Mouse (Mus musculus) macrophage (primary cell): ENCODE measurements around the gene Thsd7b. TPM values are rescaled to one million over a fixed set of nuclear protein-coding genes. Genes with fewer than 3 reads are reported as not detected.

Experiments used
- H3K27ac ChIP-seq: fragments of 350-480 bp; formaldehyde crosslinking; 2 replicates; pipeline ENCODE4 v1.9.0; 2021
- H3K36me3 ChIP-seq: fragments of 350-480 bp; formaldehyde crosslinking; 2 replicates; pipeline ENCODE4 v1.9.0; 2021; ENCODE audit errors: inconsistent target
- H3K4me3 ChIP-seq: fragments of 350-480 bp; formaldehyde crosslinking; 2 replicates; pipeline ENCODE4 v1.9.0; 2021; ENCODE audit errors: inconsistent target
- H3K79me2 ChIP-seq: fragments of 350-480 bp; formaldehyde crosslinking; 2 replicates; pipeline ENCODE4 v1.9.0; 2021; ENCODE audit errors: inconsistent target
- WGBS: methylation state at CpG from one replicate; pipeline ENCODE4 v1.1.7; 2026; ENCODE audit warnings: inconsistent platforms; ENCODE audit not compliant: missing documents; 5-methylcytosine and 5-hydroxymethylcytosine counted together
- polyA plus RNA-seq: library from polyadenylated mRNA; stranded (reverse); fragments of 250-400 nt; gene quantifications from 3 replicates; pipeline ENCODE4 v1.2.4, GENCODE M21; 2018; ENCODE audit warnings: inconsistent platforms

Gene Thsd7b
- polyA plus RNA-seq, 1 experiment from 2014 or later = not detected

DNA sequence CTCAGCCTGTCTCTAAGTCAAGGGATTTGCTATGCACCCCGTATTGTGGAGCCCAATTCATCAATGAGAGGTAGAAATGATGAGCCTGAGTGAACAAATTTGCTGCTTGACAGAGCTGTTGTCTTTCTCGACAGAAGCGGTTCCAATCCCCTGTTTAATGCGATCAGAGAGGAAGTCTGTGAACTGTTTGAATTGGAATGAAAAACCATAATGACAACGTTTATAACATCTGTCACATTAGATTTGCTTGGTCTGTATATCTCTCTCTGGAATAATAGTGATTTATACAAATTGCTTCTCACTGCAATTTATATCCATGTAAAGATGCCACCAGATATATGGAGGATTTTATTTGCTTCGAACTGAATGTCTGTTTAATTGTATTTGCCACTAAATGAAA is 988.9 kb downstream of the Thsd7b start:
- 85% methylated on average over 6 of the region's 6 CpGs for WGBS
- H3K36me3 ChIP-seq = no peaks in the 10 kb centered on the region
- no peak overlapping the region for H3K4me3 ChIP-seq
- H3K79me2 ChIP-seq = no peaks in the 10 kb centered on the region
- no peak overlapping the region for H3K27ac ChIP-seq
